Mouse (Mus musculus) MEL (cell line): ENCODE measurements around the gene Kcnab1. TPM values are rescaled to one million over a fixed set of nuclear protein-coding genes. Genes with fewer than 3 reads are reported as not detected.
"Not testable (repeated sequence)": the region's sequence is repeated elsewhere in the genome, so short reads cannot be mapped to it uniquely, and the experiment has no call there.

Experiments used
- DNase-seq: peaks from one replicate; pipeline ENCODE4 v3.0.0; 2011; ENCODE audit warnings: low read depth, low spot score
- H3K27ac ChIP-seq: 2 replicates; pipeline ENCODE4 v1.5.1; 2012; ENCODE audit warnings: low read depth, mild to moderate bottlenecking, control low read depth, low read length, moderate library complexity; ENCODE audit not compliant: control insufficient read depth
- H3K27me3 ChIP-seq, 2 experiments: fragments of 150-350 bp in 1 of 2; sonication (generic) in 1 of 2; 2 replicates each; pipeline ENCODE4 v1.6.1; 2012; ENCODE audit warnings: low read length in 2 of 2, mild to moderate bottlenecking in 2 of 2, improper control_type of control experiment in 1 of 2, moderate library complexity in 1 of 2; ENCODE audit not compliant: insufficient read depth in 2 of 2, control insufficient read depth in 1 of 2
- H3K36me3 ChIP-seq, 2 experiments: 2 replicates each; pipeline ENCODE4 v1.6.1; 2012 to 2014; ENCODE audit warnings: low read length in 2 of 2, improper control_type of control experiment in 1 of 2, inconsistent platforms in 1 of 2, mild to moderate bottlenecking in 1 of 2; ENCODE audit not compliant: insufficient read depth in 2 of 2, control insufficient read depth in 1 of 2
- H3K4me1 ChIP-seq, 2 experiments: fragments of 150-350 bp in 1 of 2; sonication (generic) in 1 of 2; 2 replicates each; pipeline ENCODE4 v1.6.1; 2012; ENCODE audit warnings: low read length in 2 of 2, improper control_type of control experiment in 1 of 2, mild to moderate bottlenecking in 1 of 2; ENCODE audit not compliant: insufficient read depth in 2 of 2, control insufficient read depth in 1 of 2
- H3K4me3 ChIP-seq, 2 experiments: fragments of 150-350 bp in 1 of 2; sonication (generic) in 1 of 2; 2 replicates each; pipeline ENCODE4 v1.5.1; 2012; ENCODE audit warnings: low read depth in 2 of 2, low read length in 2 of 2, mild to moderate bottlenecking in 2 of 2, moderate library complexity in 2 of 2, control low read depth in 1 of 2, improper control_type of control experiment in 1 of 2; ENCODE audit not compliant: control insufficient read depth in 1 of 2, insufficient read depth in 1 of 2
- H3K79me2 ChIP-seq: 2 replicates; pipeline ENCODE4 v1.6.1; 2012; ENCODE audit warnings: mild to moderate bottlenecking, low read length, moderate library complexity; ENCODE audit not compliant: control insufficient read depth, poor library complexity, insufficient read depth
- H3K9ac ChIP-seq: 2 replicates; pipeline ENCODE4 v1.6.1; 2012; ENCODE audit warnings: low read depth, mild to moderate bottlenecking, control low read depth, low read length, moderate library complexity; ENCODE audit not compliant: control insufficient read depth, poor library complexity, severe bottlenecking
- H3K9me3 ChIP-seq: fragments of 150-350 bp; sonication (generic); replicated peaks from 2 replicates; pipeline ENCODE4 v1.6.1; 2012; ENCODE audit warnings: mild to moderate bottlenecking, low read length, improper control_type of control experiment, moderate library complexity; ENCODE audit not compliant: insufficient read depth
- BHLHE40 ChIP-seq: IDR thresholded peaks from 2 replicates; pipeline ENCODE4 v1.6.1; 2012; ENCODE audit warnings: low read depth, mild to moderate bottlenecking, inconsistent platforms, low read length, improper control_type of control experiment, borderline replicate concordance
- CHD2 ChIP-seq: IDR thresholded peaks from 2 replicates; pipeline ENCODE4 v1.6.1; 2011; ENCODE audit warnings: low read length, improper control_type of control experiment
- E2F4 ChIP-seq: IDR thresholded peaks from 2 replicates; pipeline ENCODE4 v1.6.1; 2011; ENCODE audit warnings: low read depth, low read length, improper control_type of control experiment, borderline replicate concordance
- ELF1 ChIP-seq: IDR thresholded peaks from 2 replicates; pipeline ENCODE4 v1.6.1; 2014; ENCODE audit warnings: low read depth, mild to moderate bottlenecking, inconsistent platforms, low read length, improper control_type of control experiment, moderate library complexity
- HCFC1 ChIP-seq: IDR thresholded peaks from 2 replicates; pipeline ENCODE4 v1.6.1; 2012; ENCODE audit warnings: low read depth, mild to moderate bottlenecking, inconsistent platforms, low read length, improper control_type of control experiment, moderate library complexity
- JUND ChIP-seq: IDR thresholded peaks from 2 replicates; pipeline ENCODE4 v1.6.1; 2011; ENCODE audit warnings: low read depth, mild to moderate bottlenecking, improper control_type of control experiment, low read length
- KAT2A ChIP-seq: conservative IDR thresholded peaks from 2 replicates; pipeline ENCODE4 v1.6.1; 2012; ENCODE audit warnings: low read depth, low read length, improper control_type of control experiment, inconsistent platforms
- MAX ChIP-seq: IDR thresholded peaks from 2 replicates; pipeline ENCODE4 v1.6.1; 2011; ENCODE audit warnings: low read length, improper control_type of control experiment
- MXI1 ChIP-seq: IDR thresholded peaks from 2 replicates; pipeline ENCODE4 v1.6.1; 2011; ENCODE audit warnings: mild to moderate bottlenecking, low read depth, low read length, improper control_type of control experiment
- MYC ChIP-seq: IDR thresholded peaks from 2 replicates; pipeline ENCODE4 v1.6.1; 2011; ENCODE audit warnings: low read depth, mild to moderate bottlenecking, low read length, improper control_type of control experiment, moderate library complexity
- NELFE ChIP-seq: IDR thresholded peaks from 2 replicates; pipeline ENCODE4 v1.6.1; 2011; ENCODE audit warnings: low read depth, low read length, improper control_type of control experiment
- NRF1 ChIP-seq: IDR thresholded peaks from 2 replicates; pipeline ENCODE4 v1.6.1; 2014; ENCODE audit warnings: low read depth, mild to moderate bottlenecking, inconsistent platforms, low read length, improper control_type of control experiment, moderate library complexity; ENCODE audit not compliant: poor library complexity, insufficient read depth, severe bottlenecking
- POLR2A ChIP-seq, 2 experiments: IDR thresholded peaks; 2 replicates each; pipeline ENCODE4 v1.6.1; 2011 to 2012; ENCODE audit warnings: low read length in 2 of 2, mild to moderate bottlenecking in 2 of 2, control low read depth in 1 of 2, improper control_type of control experiment in 1 of 2, low read depth in 1 of 2, moderate library complexity in 1 of 2; ENCODE audit not compliant: control insufficient read depth in 1 of 2, insufficient read depth in 1 of 2, poor library complexity in 1 of 2
- POLR2AphosphoS2 ChIP-seq: IDR thresholded peaks from 2 replicates; pipeline ENCODE4 v1.6.1; 2011; ENCODE audit warnings: low read length, improper control_type of control experiment
- SIN3A ChIP-seq: IDR thresholded peaks from 2 replicates; pipeline ENCODE4 v1.6.1; 2012; ENCODE audit warnings: low read length, improper control_type of control experiment, inconsistent platforms
- TAL1 ChIP-seq: IDR thresholded peaks from 2 replicates; pipeline ENCODE4 v1.6.1; 2012; ENCODE audit warnings: mild to moderate bottlenecking, inconsistent platforms, low read length, moderate library complexity, mixed read lengths
- TBP ChIP-seq: IDR thresholded peaks from 2 replicates; pipeline ENCODE4 v1.8.0; 2011; ENCODE audit warnings: low read depth, low read length, improper control_type of control experiment
- TCF12 ChIP-seq: IDR thresholded peaks from 2 replicates; pipeline ENCODE4 v1.6.1; 2014; ENCODE audit warnings: low read depth, mild to moderate bottlenecking, inconsistent platforms, low read length, improper control_type of control experiment, moderate library complexity
- ZMIZ1 ChIP-seq: IDR thresholded peaks from 2 replicates; pipeline ENCODE4 v1.6.1; 2012; ENCODE audit warnings: low read depth, mild to moderate bottlenecking, inconsistent platforms, low read length, improper control_type of control experiment, moderate library complexity
- polyA plus RNA-seq, 2 experiments: library from polyadenylated mRNA; stranded (reverse) in 1 of 2; unstranded in 1 of 2; fragments of >175 nt in 1 of 2; fragments of >200 nt in 1 of 2; gene quantifications; 2 replicates each; pipeline versions ENCODE4 v1.2.1 to v1.2.4; 2012; ENCODE audit warnings: low replicate concordance in 2 of 2, low read depth in 1 of 2; ENCODE audit not compliant: insufficient read length in 2 of 2, insufficient read depth in 1 of 2, missing spikeins in 1 of 2
- total RNA-seq: library from RNA; depleted of rRNA; stranded (reverse); fragments of 300-350 nt; gene quantifications from 2 replicates; pipeline ENCODE4 v1.2.3, GENCODE M21; 2012

Gene Kcnab1
- total and polyA plus RNA-seq, 3 experiments: 0.06 to 0.08 TPM; not detected in 1

- Histone ChIP-seq H3K4me1 (peaks cover 10 to 13% of the 10 kb centered on the region in 2 experiments), H3K36me3 (peaks cover 25 to 33% of the 10 kb centered on the region in 2 experiments), H3K27me3 (no peaks in the 10 kb centered on the region), H3K9me3 (no peaks in the 10 kb centered on the region), H3K9ac (peak within 1 kb of the TSS; percentile 95), H3K4me3 (peak within 1 kb of the TSS; percentile 97 to 100), H3K27ac (peak within 1 kb of the TSS; percentile 37), H3K79me2 (peaks cover 30% of the 10 kb centered on the region)
- TF ChIP-seq NELFE (peak; percentile 92), KAT2A (peak; percentile 92), MAX (no peak), TAL1 (no peak), HCFC1 (peak; percentile 98), POLR2A (IDR thresholded peaks at IDR 0.05; ENCODE audit: control insufficient read depth in 1 of 2, insufficient read depth in 1 of 2, low read depth in 1 of 2, low read length in 2 of 2, poor library complexity in 1 of 2) (peak; percentile 68 to 84), ELF1 (peak; percentile 98), TCF12 (peak; percentile 65; the same call in 1 of the 2 replicates), MXI1 (peak; percentile 74), TBP (peak; percentile 80), SIN3A (peak; percentile 71; the same call in 1 of the 2 replicates), CHD2 (peak; percentile 74), ZMIZ1 (no peak), BHLHE40 (no peak), JUND (no peak), POLR2AphosphoS2 (peak; percentile 71; the same call in 1 of the 2 replicates), NRF1 (peak; percentile 40; the same call in 1 of the 2 replicates), MYC (0 out of 2 replicates have a peak, but pooled peaks have one; percentile 44), E2F4 (no peak)
- DNase-seq: peak; percentile 98
Observed at GRCm38 (mm10) chr3:65392421-65392817, 283.2 kb downstream of the Kcnab1 start, which contains the start of gene Ssr3. Gene Ssr3 (minus strand): TSS chr3:65392623.

GRCm38 (mm10) chr3:65395111-65395510 is 285.9 kb downstream of the Kcnab1 start:
- peak; percentile 61 for DNase-seq
- H3K4me3 ChIP-seq, H3K27me3 ChIP-seq, H3K9ac ChIP-seq, H3K9me3 ChIP-seq: not testable (repeated sequence)
- H3K79me2 ChIP-seq: peaks cover 17% of the 10 kb centered on the region
- H3K27ac ChIP-seq: peak overlapping the region; percentile 5; the same call in 1 of the 2 replicates
- H3K36me3 ChIP-seq: peaks cover 9 to 21% of the 10 kb centered on the region in 2 experiments
- peaks cover 10 to 17% of the 10 kb centered on the region in 2 experiments for H3K4me1 ChIP-seq
